Mouse (Mus musculus) MEL (cell line): ENCODE results near the gene Rsph10b. TPM values are rescaled to one million over a fixed set of nuclear protein-coding genes. Genes with fewer than 3 reads are reported as not detected.

ENCODE experiments used
- DNase-seq: peaks from one replicate; pipeline ENCODE4 v3.0.0; 2011; ENCODE audit warnings: low read depth, low spot score
- H3K27ac ChIP-seq: 2 replicates; pipeline ENCODE4 v1.5.1; 2012; ENCODE audit warnings: low read depth, mild to moderate bottlenecking, control low read depth, low read length, moderate library complexity; ENCODE audit not compliant: control insufficient read depth
- H3K27me3 ChIP-seq, 2 experiments: fragments of 150-350 bp in 1 of 2; sonication (generic) in 1 of 2; 2 replicates each; pipeline ENCODE4 v1.6.1; 2012; ENCODE audit warnings: low read length in 2 of 2, mild to moderate bottlenecking in 2 of 2, improper control_type of control experiment in 1 of 2, moderate library complexity in 1 of 2; ENCODE audit not compliant: insufficient read depth in 2 of 2, control insufficient read depth in 1 of 2
- H3K36me3 ChIP-seq, 2 experiments: 2 replicates each; pipeline ENCODE4 v1.6.1; 2012 to 2014; ENCODE audit warnings: low read length in 2 of 2, improper control_type of control experiment in 1 of 2, inconsistent platforms in 1 of 2, mild to moderate bottlenecking in 1 of 2; ENCODE audit not compliant: insufficient read depth in 2 of 2, control insufficient read depth in 1 of 2
- H3K4me1 ChIP-seq, 2 experiments: fragments of 150-350 bp in 1 of 2; sonication (generic) in 1 of 2; 2 replicates each; pipeline ENCODE4 v1.6.1; 2012; ENCODE audit warnings: low read length in 2 of 2, improper control_type of control experiment in 1 of 2, mild to moderate bottlenecking in 1 of 2; ENCODE audit not compliant: insufficient read depth in 2 of 2, control insufficient read depth in 1 of 2
- H3K4me3 ChIP-seq, 2 experiments: fragments of 150-350 bp in 1 of 2; sonication (generic) in 1 of 2; 2 replicates each; pipeline ENCODE4 v1.5.1; 2012; ENCODE audit warnings: low read depth in 2 of 2, low read length in 2 of 2, mild to moderate bottlenecking in 2 of 2, moderate library complexity in 2 of 2, control low read depth in 1 of 2, improper control_type of control experiment in 1 of 2; ENCODE audit not compliant: control insufficient read depth in 1 of 2, insufficient read depth in 1 of 2
- H3K79me2 ChIP-seq: 2 replicates; pipeline ENCODE4 v1.6.1; 2012; ENCODE audit warnings: mild to moderate bottlenecking, low read length, moderate library complexity; ENCODE audit not compliant: control insufficient read depth, poor library complexity, insufficient read depth
- H3K9ac ChIP-seq: 2 replicates; pipeline ENCODE4 v1.6.1; 2012; ENCODE audit warnings: low read depth, mild to moderate bottlenecking, control low read depth, low read length, moderate library complexity; ENCODE audit not compliant: control insufficient read depth, poor library complexity, severe bottlenecking
- H3K9me3 ChIP-seq: fragments of 150-350 bp; sonication (generic); replicated peaks from 2 replicates; pipeline ENCODE4 v1.6.1; 2012; ENCODE audit warnings: mild to moderate bottlenecking, low read length, improper control_type of control experiment, moderate library complexity; ENCODE audit not compliant: insufficient read depth
- CHD1 ChIP-seq: IDR thresholded peaks from 2 replicates; pipeline ENCODE4 v1.6.1; 2012; ENCODE audit warnings: low read depth, mild to moderate bottlenecking, inconsistent platforms, low read length, improper control_type of control experiment
- CHD2 ChIP-seq: IDR thresholded peaks from 2 replicates; pipeline ENCODE4 v1.6.1; 2011; ENCODE audit warnings: low read length, improper control_type of control experiment
- CTCF ChIP-seq, 3 experiments: IDR thresholded peaks in 2 of 3; conservative IDR thresholded peaks in 1 of 3; 2 replicates each; pipeline ENCODE4 v1.5.1; 2011 to 2012; ENCODE audit warnings: low read length in 3 of 3, low read depth in 2 of 3, mild to moderate bottlenecking in 2 of 3, improper control_type of control experiment in 1 of 3, inconsistent platforms in 1 of 3, mixed read lengths in 1 of 3, moderate library complexity in 1 of 3; ENCODE audit not compliant: control insufficient read depth in 1 of 3, insufficient read depth in 1 of 3, poor library complexity in 1 of 3, severe bottlenecking in 1 of 3
- E2F4 ChIP-seq: IDR thresholded peaks from 2 replicates; pipeline ENCODE4 v1.6.1; 2011; ENCODE audit warnings: low read depth, low read length, improper control_type of control experiment, borderline replicate concordance
- ELF1 ChIP-seq: IDR thresholded peaks from 2 replicates; pipeline ENCODE4 v1.6.1; 2014; ENCODE audit warnings: low read depth, mild to moderate bottlenecking, inconsistent platforms, low read length, improper control_type of control experiment, moderate library complexity
- GABPA ChIP-seq: IDR thresholded peaks from 2 replicates; pipeline ENCODE4 v1.6.1; 2012; ENCODE audit warnings: low read depth, mild to moderate bottlenecking, inconsistent platforms, low read length, improper control_type of control experiment, moderate library complexity
- MAFK ChIP-seq: IDR thresholded peaks from 2 replicates; pipeline ENCODE4 v1.6.1; 2011; ENCODE audit warnings: low read depth, mild to moderate bottlenecking, low read length, improper control_type of control experiment, borderline replicate concordance
- MAX ChIP-seq: IDR thresholded peaks from 2 replicates; pipeline ENCODE4 v1.6.1; 2011; ENCODE audit warnings: low read length, improper control_type of control experiment
- MAZ ChIP-seq: IDR thresholded peaks from 2 replicates; pipeline ENCODE4 v1.6.1; 2012; ENCODE audit warnings: low read depth, mild to moderate bottlenecking, inconsistent platforms, low read length, improper control_type of control experiment
- MXI1 ChIP-seq: IDR thresholded peaks from 2 replicates; pipeline ENCODE4 v1.6.1; 2011; ENCODE audit warnings: mild to moderate bottlenecking, low read depth, low read length, improper control_type of control experiment
- NELFE ChIP-seq: IDR thresholded peaks from 2 replicates; pipeline ENCODE4 v1.6.1; 2011; ENCODE audit warnings: low read depth, low read length, improper control_type of control experiment
- POLR2AphosphoS2 ChIP-seq: IDR thresholded peaks from 2 replicates; pipeline ENCODE4 v1.6.1; 2011; ENCODE audit warnings: low read length, improper control_type of control experiment
- POLR2AphosphoS5 ChIP-seq: IDR thresholded peaks from 2 replicates; pipeline ENCODE4 v1.6.1; 2012; ENCODE audit warnings: low read depth, borderline replicate concordance, mild to moderate bottlenecking, inconsistent platforms, low read length, moderate library complexity, mixed read lengths
- RAD21 ChIP-seq: IDR thresholded peaks from 2 replicates; pipeline ENCODE4 v1.6.1; 2011; ENCODE audit warnings: mild to moderate bottlenecking, low read depth, low read length, improper control_type of control experiment
- RCOR1 ChIP-seq: IDR thresholded peaks from 2 replicates; pipeline ENCODE4 v1.6.1; 2012; ENCODE audit warnings: low read depth, mild to moderate bottlenecking, inconsistent platforms, low read length, improper control_type of control experiment
- SIN3A ChIP-seq: IDR thresholded peaks from 2 replicates; pipeline ENCODE4 v1.6.1; 2012; ENCODE audit warnings: low read length, improper control_type of control experiment, inconsistent platforms
- SMC3 ChIP-seq: IDR thresholded peaks from 2 replicates; pipeline ENCODE4 v1.6.1; 2011; ENCODE audit warnings: low read depth, low read length, improper control_type of control experiment
- TAL1 ChIP-seq: IDR thresholded peaks from 2 replicates; pipeline ENCODE4 v1.6.1; 2012; ENCODE audit warnings: mild to moderate bottlenecking, inconsistent platforms, low read length, moderate library complexity, mixed read lengths
- USF2 ChIP-seq, 2 experiments: IDR thresholded peaks; 2 replicates each; pipeline ENCODE4 v1.6.1; 2011 to 2012; ENCODE audit warnings: improper control_type of control experiment in 2 of 2, low read length in 2 of 2, borderline replicate concordance in 1 of 2, inconsistent platforms in 1 of 2, low read depth in 1 of 2, mild to moderate bottlenecking in 1 of 2; ENCODE audit not compliant: insufficient read depth in 1 of 2
- ZC3H11A ChIP-seq: IDR thresholded peaks from 2 replicates; pipeline ENCODE4 v1.6.1; 2012; ENCODE audit warnings: low read depth, mild to moderate bottlenecking, inconsistent platforms, low read length, improper control_type of control experiment
- ZKSCAN1 ChIP-seq: IDR thresholded peaks from 2 replicates; pipeline ENCODE4 v1.6.1; 2012; ENCODE audit warnings: low read depth, mild to moderate bottlenecking, inconsistent platforms, low read length, improper control_type of control experiment, moderate library complexity
- ZNF384 ChIP-seq: IDR thresholded peaks from 2 replicates; pipeline ENCODE4 v1.6.1; 2012; ENCODE audit warnings: low read depth, mild to moderate bottlenecking, inconsistent platforms, low read length, improper control_type of control experiment
- polyA plus RNA-seq, 2 experiments: library from polyadenylated mRNA; stranded (reverse) in 1 of 2; unstranded in 1 of 2; fragments of >175 nt in 1 of 2; fragments of >200 nt in 1 of 2; gene quantifications; 2 replicates each; pipeline versions ENCODE4 v1.2.1 to v1.2.4; 2012; ENCODE audit warnings: low replicate concordance in 2 of 2, low read depth in 1 of 2; ENCODE audit not compliant: insufficient read length in 2 of 2, insufficient read depth in 1 of 2, missing spikeins in 1 of 2
- total RNA-seq: library from RNA; depleted of rRNA; stranded (reverse); fragments of 300-350 nt; gene quantifications from 2 replicates; pipeline ENCODE4 v1.2.3, GENCODE M21; 2012

Gene Rsph10b
- total and polyA plus RNA-seq, 3 experiments: 0.04 to 0.17 TPM; not detected in 1

DNA sequence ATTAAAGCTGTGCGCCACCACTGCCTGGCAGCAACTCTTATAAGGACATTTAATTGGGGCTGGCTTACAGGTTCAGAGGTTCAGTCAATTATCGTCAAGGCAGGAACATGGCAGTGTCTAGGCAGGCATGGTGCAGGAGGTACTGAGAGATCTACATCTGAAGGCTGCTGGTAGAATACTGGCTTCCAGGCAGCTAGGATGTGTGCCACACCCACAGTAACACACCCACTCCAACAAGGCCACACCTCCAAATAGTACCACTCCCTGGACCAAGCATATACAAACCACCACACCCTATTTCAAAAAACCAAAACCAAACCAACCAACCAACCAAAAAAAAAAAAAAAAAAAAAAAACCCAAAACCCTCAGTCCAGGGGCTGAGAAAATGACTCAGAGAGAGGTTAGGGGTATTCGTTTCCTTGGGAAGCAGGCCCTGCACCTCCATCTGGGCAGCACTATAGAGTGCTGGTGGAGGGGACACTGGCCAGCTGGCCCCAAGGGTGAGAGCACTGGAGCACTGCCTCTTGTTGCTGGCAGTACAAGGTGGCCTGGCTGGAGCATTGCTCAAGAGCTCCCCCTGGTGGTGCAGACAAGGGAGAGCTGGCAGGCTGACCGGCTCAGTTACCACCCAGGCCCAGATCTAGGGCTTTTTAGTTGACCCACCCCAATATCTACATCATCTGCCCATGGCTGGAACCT lies 42.2 kb downstream of the Rsph10b start:
- TF ChIP-seq USF2 (IDR thresholded peaks at IDR 0.05; ENCODE audit: borderline replicate concordance in 1 of 2, insufficient read depth in 1 of 2, low read depth in 1 of 2, low read length in 2 of 2) (no peak), ZNF384 (peak; percentile 85), RAD21 (peak; percentile 72), CTCF (IDR thresholded peaks at IDR 0.05 in 2 of 3, conservative IDR thresholded peaks at IDR 0.05 in 1 of 3; ENCODE audit: control insufficient read depth in 1 of 3, insufficient read depth in 1 of 3, low read depth in 2 of 3, low read length in 3 of 3, poor library complexity in 1 of 3, severe bottlenecking in 1 of 3) (peak; percentile 84 to 95 (median 94)), SMC3 (peak; percentile 82), MXI1 (no peak), ZC3H11A (peak; percentile 63)
- peaks cover 9 to 40% of the 10 kb centered on the region in 2 experiments for H3K4me1 ChIP-seq
- H3K9me3 ChIP-seq: no peaks in the 10 kb centered on the region
- H3K4me3 ChIP-seq: no peak overlapping the region
- no peaks in the 10 kb centered on the region for H3K79me2 ChIP-seq
- H3K27me3 ChIP-seq: no peaks in the 10 kb centered on the region
- H3K36me3 ChIP-seq: peaks cover 0 to 12% of the 10 kb centered on the region in 2 experiments; a peak in 2 of 4 replicates
- no peak overlapping the region for H3K9ac ChIP-seq
- peak; percentile 87 for DNase-seq
- H3K27ac ChIP-seq: no peak overlapping the region

DNA sequence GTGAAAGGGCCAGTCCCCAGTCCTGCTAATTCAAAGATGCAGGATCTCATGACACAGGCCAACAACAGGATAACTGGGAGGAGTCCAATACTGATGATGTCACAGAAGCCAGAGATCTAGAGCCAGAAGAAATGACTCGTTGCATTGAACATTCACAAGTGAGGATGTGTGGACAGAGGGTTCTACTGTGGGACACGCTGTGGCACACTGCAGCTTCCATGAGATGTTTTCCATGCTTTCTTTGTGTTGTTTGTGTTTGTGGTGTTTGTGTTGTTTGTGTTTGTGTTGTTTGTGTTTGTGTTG lies 42.7 kb downstream of the Rsph10b start:
- no peaks in the 10 kb centered on the region for H3K9me3 ChIP-seq
- H3K4me3 ChIP-seq: no peak overlapping the region
- no peaks in the 10 kb centered on the region for H3K27me3 ChIP-seq
- no peak overlapping the region for H3K9ac ChIP-seq
- no peak for DNase-seq
- H3K4me1 ChIP-seq: peaks cover 9 to 40% of the 10 kb centered on the region in 2 experiments
- TF ChIP-seq GABPA (no peak), SIN3A (no peak), POLR2AphosphoS2 (no peak), RCOR1 (no peak), ZKSCAN1 (no peak), MAFK (no peak), NELFE (no peak), MAX (no peak), CHD2 (no peak), ELF1 (no peak), E2F4 (no peak), TAL1 (no peak), ZNF384 (no peak), MAZ (no peak), CHD1 (no peak), USF2 (IDR thresholded peaks at IDR 0.05; ENCODE audit: borderline replicate concordance in 1 of 2, insufficient read depth in 1 of 2, low read depth in 1 of 2, low read length in 2 of 2) (no peak), POLR2AphosphoS5 (no peak)
- TF ChIP-seq, all 39 proteins: peak for 0
- Histone ChIP-seq H3K27ac (no peak overlapping the region), H3K79me2 (no peaks in the 10 kb centered on the region), H3K36me3 (peaks cover 0 to 12% of the 10 kb centered on the region in 2 experiments; a peak in 2 of 4 replicates)
